Mouse (Mus musculus): Measurements from ENCODE around the gene Vmn2r29. TPM values are rescaled to one million over a fixed set of nuclear protein-coding genes. Genes with fewer than 3 reads are reported as not detected.

Vmn2r29 gene
- polyA plus RNA-seq, 1 experiment from 2014 or later = 1.5 TPM

Other genes with a start within 250 kb of the Vmn2r29 start
- gene Zfp954, start 125.8 kb downstream of the Vmn2r29 start, polyA plus RNA-seq (2015; fragmentation: Nextera tagmentation; extraction: Ambion mirVana) = 25.1 and 26.5 TPM in 2 replicates
- 17.4 and 17.5 TPM in 2 replicates for gene Zfp773, start 110.6 kb downstream of the Vmn2r29 start, polyA plus RNA-seq (2015; fragmentation: Nextera tagmentation; extraction: Ambion mirVana)
- gene Zfp418, start 76.0 kb downstream of the Vmn2r29 start, polyA plus RNA-seq (2015; fragmentation: Nextera tagmentation; extraction: Ambion mirVana) = 3.6 and 4.1 TPM in 2 replicates
- gene Zfp772, start 37.3 kb downstream of the Vmn2r29 start, polyA plus RNA-seq (2015; fragmentation: Nextera tagmentation; extraction: Ambion mirVana) = 8.9 and 9.1 TPM in 2 replicates
- 7.0 and 8.3 TPM in 2 replicates for gene Gm45844, start 31.0 kb upstream of the Vmn2r29 start, polyA plus RNA-seq (2015; fragmentation: Nextera tagmentation; extraction: Ambion mirVana)
- gene Clcn4, start 53.5 kb upstream of the Vmn2r29 start, polyA plus RNA-seq (2015; fragmentation: Nextera tagmentation; extraction: Ambion mirVana) = 173 and 183 TPM in 2 replicates
- not detected in 2 replicates for gene Vmn2r30, start 90.3 kb upstream of the Vmn2r29 start, polyA plus RNA-seq (2015; fragmentation: Nextera tagmentation; extraction: Ambion mirVana)
- not detected in 2 replicates for gene Gm45783, start 127.2 kb upstream of the Vmn2r29 start, polyA plus RNA-seq (2015; fragmentation: Nextera tagmentation; extraction: Ambion mirVana)
- not detected in 2 replicates for gene Vmn2r31, start 152.4 kb upstream of the Vmn2r29 start, polyA plus RNA-seq (2015; fragmentation: Nextera tagmentation; extraction: Ambion mirVana)
- gene Vmn2r32, start 232.7 kb upstream of the Vmn2r29 start, polyA plus RNA-seq (2015; fragmentation: Nextera tagmentation; extraction: Ambion mirVana) = not detected in 2 replicates

Measured in forebrain, embryonic 15.5 days (tissue).